Mouse (Mus musculus): ENCODE measurements around the gene Rwdd1. TPM values are rescaled to one million over a fixed set of nuclear protein-coding genes. Genes with fewer than 3 reads are reported as not detected.
A peak's percentile ranks its signal among the peaks of the same experiment; 100 is the strongest.
"Not testable (repeated sequence)": the region's sequence is repeated elsewhere in the genome, so short reads cannot be mapped to it uniquely, and the experiment has no call there.

Gene Rwdd1
- polyA plus RNA-seq, 1 experiment from 2014 or later = 118 TPM

DNA sequence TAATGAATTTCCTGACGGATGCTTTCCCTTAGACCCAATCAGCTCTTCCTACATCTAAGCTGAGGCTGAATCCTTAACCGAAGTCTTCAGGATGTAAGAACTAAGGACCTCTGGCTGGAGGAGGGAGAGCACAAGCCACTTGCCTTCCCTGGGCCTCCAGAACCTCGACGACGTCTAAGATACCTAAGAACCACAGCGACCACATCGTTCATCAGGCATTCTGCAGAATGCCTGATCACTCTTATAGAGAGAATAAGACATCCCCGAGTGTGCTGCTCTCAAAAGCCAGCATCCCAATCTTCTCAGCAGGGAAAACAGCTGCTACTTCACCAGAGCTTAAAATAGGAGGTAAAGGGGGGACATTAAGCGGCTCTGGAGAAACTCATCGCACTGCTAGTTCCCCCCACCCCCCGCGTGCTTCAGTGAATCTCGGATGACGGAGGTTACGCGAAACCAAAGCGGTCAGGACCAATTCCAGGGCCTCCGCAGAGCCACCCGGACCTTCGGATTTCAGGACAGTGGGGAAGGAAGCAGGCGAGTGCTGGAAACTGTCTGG lies 600 bp downstream of the Rwdd1 start:
- H3K4me2 ChIP-seq (ENCODE audit: low read length) = peak overlapping the region; percentile 77
- peak overlapping the region; percentile 85 for H3K9ac ChIP-seq (ENCODE audit: low read depth, low read length)
- ATAC-seq = peak; percentile 1; the same call in 1 of the 2 replicates

DNA sequence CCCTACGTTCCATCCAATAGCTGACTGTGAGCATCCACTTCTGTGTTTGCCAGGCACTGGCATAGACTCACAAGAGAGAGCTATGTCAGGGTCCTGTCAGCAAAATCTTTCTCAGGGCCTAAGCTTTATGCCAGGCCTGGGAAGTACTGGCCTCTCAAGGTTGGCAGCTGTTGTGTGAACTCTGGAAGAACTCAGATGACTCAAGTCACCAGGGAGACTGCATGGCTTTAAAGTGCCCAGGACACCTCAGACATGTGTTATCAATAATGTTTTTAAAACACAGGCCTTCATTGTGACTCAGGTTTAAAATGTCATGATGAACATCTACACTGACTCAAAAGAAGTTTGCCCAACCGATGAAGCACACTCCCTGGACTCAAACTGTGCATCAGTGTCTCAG lies 6.2 kb downstream of the Rwdd1 start:
- Histone ChIP-seq H3K9me3 (replicated peaks; ENCODE audit: control insufficient read depth, low read length, poor library complexity, severe bottlenecking) (no peaks in the 10 kb centered on the region), H3K27me3 (ENCODE audit: control insufficient read depth, insufficient read depth, low read depth, low read length) (no peaks in the 10 kb centered on the region)
- 72% methylated on average over 2 of the region's 2 CpGs for WGBS

More for the DNA sequence above, 600 bp downstream of the Rwdd1 start:
- peak overlapping the region; percentile 80 for H3K4me3 ChIP-seq (ENCODE audit: low read depth, low read length)
- no peaks in the 10 kb centered on the region for H3K27me3 ChIP-seq (ENCODE audit: control insufficient read depth, insufficient read depth, low read depth, low read length)
- H3K27ac ChIP-seq (ENCODE audit: low read length) = peak overlapping the region; percentile 90
- no peaks in the 10 kb centered on the region for H3K9me3 ChIP-seq (replicated peaks; ENCODE audit: control insufficient read depth, low read length, poor library complexity, severe bottlenecking)
- peaks cover 19% of the 10 kb centered on the region for H3K4me1 ChIP-seq (ENCODE audit: control insufficient read depth, insufficient read depth, low read length)
- WGBS = 1% methylated on average over 21 of the region's 21 CpGs
- H3K36me3 ChIP-seq (ENCODE audit: control insufficient read depth, insufficient read depth, low read length) = no peaks in the 10 kb centered on the region

DNA sequence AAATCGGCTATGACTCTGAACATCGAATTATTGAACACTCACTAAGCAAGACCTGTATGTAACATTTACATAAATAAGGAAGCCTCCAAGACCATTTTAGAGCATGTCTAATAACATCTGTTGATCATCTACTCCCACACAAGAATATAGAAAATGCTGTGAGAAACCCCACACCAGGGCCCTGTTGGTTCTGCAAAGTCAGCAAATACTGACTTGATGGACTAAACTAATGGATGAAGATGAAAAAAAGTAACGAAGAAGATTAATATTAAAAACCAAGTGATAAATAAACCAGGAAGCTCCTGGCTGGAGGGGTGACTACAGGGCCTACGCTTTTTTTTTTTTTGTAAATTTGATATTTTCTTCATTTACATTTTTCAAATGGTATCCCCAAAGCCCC lies 6.8 kb downstream of the Rwdd1 start:
- H3K9me3 ChIP-seq (replicated peaks; ENCODE audit: control insufficient read depth, low read length, poor library complexity, severe bottlenecking) = no peaks in the 10 kb centered on the region
- H3K9ac ChIP-seq (ENCODE audit: low read depth, low read length) = no peak overlapping the region
- H3K27me3 ChIP-seq (ENCODE audit: control insufficient read depth, insufficient read depth, low read depth, low read length) = no peaks in the 10 kb centered on the region
- 91% methylated on average over 4 of the region's 4 CpGs for whole genome bisulfite sequencing
- H3K4me2 ChIP-seq (ENCODE audit: low read length) = no peak overlapping the region
- H3K36me3 ChIP-seq (ENCODE audit: control insufficient read depth, insufficient read depth, low read length) = 0 out of 2 replicates have a peak, but pooled peaks cover 3% of the 10 kb centered on the region
- ATAC-seq = no peak
- no peak overlapping the region for H3K4me3 ChIP-seq (ENCODE audit: low read depth, low read length)
- H3K27ac ChIP-seq (ENCODE audit: low read length) = no peak overlapping the region
- H3K4me1 ChIP-seq (ENCODE audit: control insufficient read depth, insufficient read depth, low read length) = peaks cover 6% of the 10 kb centered on the region; the same call in 1 of the 2 replicates

More for the DNA sequence above, 6.2 kb downstream of the Rwdd1 start:
- no peak overlapping the region for H3K4me2 ChIP-seq (ENCODE audit: low read length)
- H3K27ac ChIP-seq (ENCODE audit: low read length) = no peak overlapping the region
- no peak overlapping the region for H3K9ac ChIP-seq (ENCODE audit: low read depth, low read length)
- H3K4me3 ChIP-seq (ENCODE audit: low read depth, low read length) = no peak overlapping the region
- H3K4me1 ChIP-seq (ENCODE audit: control insufficient read depth, insufficient read depth, low read length) = peaks cover 12% of the 10 kb centered on the region
- H3K36me3 ChIP-seq (ENCODE audit: control insufficient read depth, insufficient read depth, low read length) = 0 out of 2 replicates have a peak, but pooled peaks cover 3% of the 10 kb centered on the region
- ATAC-seq = no peak

DNA sequence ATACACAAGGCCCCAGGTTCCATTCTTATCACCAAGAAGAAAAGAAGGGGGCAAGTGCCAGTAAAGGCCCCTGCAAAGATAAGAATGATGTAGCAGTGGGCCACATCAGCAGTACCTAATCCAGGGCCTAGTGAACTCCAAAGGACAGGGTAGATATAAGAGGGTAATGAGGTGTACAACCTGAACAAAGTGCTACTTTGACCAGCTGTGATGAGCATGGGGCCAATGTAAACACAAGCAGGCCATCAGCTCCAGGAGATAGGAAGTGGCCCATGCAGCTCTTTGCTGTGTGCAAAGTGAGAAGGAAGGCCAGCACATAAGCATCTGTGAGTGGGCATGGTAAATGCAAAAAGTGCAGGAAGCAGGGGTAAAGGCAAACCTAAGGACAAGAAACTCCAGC lies 21.0 kb downstream of the Rwdd1 start:
- no peak for ATAC-seq
- H3K27me3 ChIP-seq (ENCODE audit: control insufficient read depth, insufficient read depth, low read depth, low read length) = no peaks in the 10 kb centered on the region
- no peaks in the 10 kb centered on the region for H3K4me1 ChIP-seq (ENCODE audit: control insufficient read depth, insufficient read depth, low read length)
- no peak overlapping the region for H3K4me2 ChIP-seq (ENCODE audit: low read length)
- H3K9me3 ChIP-seq (replicated peaks; ENCODE audit: control insufficient read depth, low read length, poor library complexity, severe bottlenecking) = no peaks in the 10 kb centered on the region
- no peak overlapping the region for H3K9ac ChIP-seq (ENCODE audit: low read depth, low read length)
- H3K27ac ChIP-seq (ENCODE audit: low read length) = no peak overlapping the region
- H3K4me3 ChIP-seq (ENCODE audit: low read depth, low read length) = no peak overlapping the region
- H3K36me3 ChIP-seq (ENCODE audit: control insufficient read depth, insufficient read depth, low read length) = peaks cover 14% of the 10 kb centered on the region

DNA sequence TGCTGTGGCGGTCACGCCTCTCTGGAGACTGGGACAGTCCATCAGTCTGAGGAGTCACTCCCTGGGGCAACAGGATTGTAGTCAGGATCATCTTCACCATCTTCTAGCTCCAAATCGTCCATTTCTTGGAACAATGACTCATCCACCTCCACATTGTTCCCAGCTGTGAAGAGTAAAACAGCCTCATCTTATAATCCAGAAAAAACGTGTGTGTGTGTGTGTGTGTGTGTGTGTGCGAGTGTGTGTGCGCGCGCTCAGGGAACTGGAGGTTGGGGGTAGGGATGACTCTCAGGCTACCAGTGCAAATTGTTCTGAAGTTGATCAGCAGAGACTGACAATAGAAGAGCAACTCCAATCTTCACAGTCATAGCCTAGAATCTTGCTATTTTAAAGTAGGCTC lies 22.7 kb downstream of the Rwdd1 start:
- 92% methylated on average over 6 of the region's 8 CpGs for WGBS
- not testable (repeated sequence) for H3K27ac ChIP-seq (ENCODE audit: low read length); H3K9me3 ChIP-seq (replicated peaks; ENCODE audit: control insufficient read depth, low read length, poor library complexity, severe bottlenecking); ATAC-seq; H3K4me1 ChIP-seq (ENCODE audit: control insufficient read depth, insufficient read depth, low read length); H3K4me2 ChIP-seq (ENCODE audit: low read length); H3K27me3 ChIP-seq (ENCODE audit: control insufficient read depth, insufficient read depth, low read depth, low read length); H3K9ac ChIP-seq (ENCODE audit: low read depth, low read length); H3K4me3 ChIP-seq (ENCODE audit: low read depth, low read length)
- H3K36me3 ChIP-seq (ENCODE audit: control insufficient read depth, insufficient read depth, low read length) = peaks cover 19% of the 10 kb centered on the region

DNA sequence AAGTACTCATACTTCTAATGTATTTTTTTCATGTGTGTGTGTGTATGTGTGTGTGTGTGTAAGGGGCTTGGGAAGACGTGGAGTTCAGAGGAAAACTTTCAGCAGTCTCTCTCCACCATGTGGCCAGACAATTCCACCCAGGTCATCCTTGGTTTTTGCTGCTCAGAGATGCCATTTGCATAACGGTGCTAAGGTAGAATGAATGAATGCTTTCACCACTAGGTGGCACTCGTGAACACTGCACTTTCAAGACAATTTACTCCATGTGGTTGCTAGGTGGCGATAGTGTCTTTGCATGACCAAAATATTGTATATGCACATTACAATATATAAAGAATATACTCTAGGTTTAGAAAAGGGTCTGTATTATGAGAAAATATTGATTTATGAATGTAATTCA lies 32.7 kb downstream of the Rwdd1 start:
- no peak overlapping the region for H3K9ac ChIP-seq (ENCODE audit: low read depth, low read length)
- peak; percentile 84 for ATAC-seq
- no peaks in the 10 kb centered on the region for H3K27me3 ChIP-seq (ENCODE audit: control insufficient read depth, insufficient read depth, low read depth, low read length)
- 18% methylated on average over 4 of the region's 4 CpGs for WGBS
- H3K4me2 ChIP-seq (ENCODE audit: low read length) = no peak overlapping the region
- H3K9me3 ChIP-seq (replicated peaks; ENCODE audit: control insufficient read depth, low read length, poor library complexity, severe bottlenecking) = no peaks in the 10 kb centered on the region
- no peaks in the 10 kb centered on the region for H3K4me1 ChIP-seq (ENCODE audit: control insufficient read depth, insufficient read depth, low read length)
- H3K36me3 ChIP-seq (ENCODE audit: control insufficient read depth, insufficient read depth, low read length) = peaks cover 6% of the 10 kb centered on the region; the same call in 1 of the 2 replicates
- H3K27ac ChIP-seq (ENCODE audit: low read length) = no peak overlapping the region
- no peak overlapping the region for H3K4me3 ChIP-seq (ENCODE audit: low read depth, low read length)

DNA sequence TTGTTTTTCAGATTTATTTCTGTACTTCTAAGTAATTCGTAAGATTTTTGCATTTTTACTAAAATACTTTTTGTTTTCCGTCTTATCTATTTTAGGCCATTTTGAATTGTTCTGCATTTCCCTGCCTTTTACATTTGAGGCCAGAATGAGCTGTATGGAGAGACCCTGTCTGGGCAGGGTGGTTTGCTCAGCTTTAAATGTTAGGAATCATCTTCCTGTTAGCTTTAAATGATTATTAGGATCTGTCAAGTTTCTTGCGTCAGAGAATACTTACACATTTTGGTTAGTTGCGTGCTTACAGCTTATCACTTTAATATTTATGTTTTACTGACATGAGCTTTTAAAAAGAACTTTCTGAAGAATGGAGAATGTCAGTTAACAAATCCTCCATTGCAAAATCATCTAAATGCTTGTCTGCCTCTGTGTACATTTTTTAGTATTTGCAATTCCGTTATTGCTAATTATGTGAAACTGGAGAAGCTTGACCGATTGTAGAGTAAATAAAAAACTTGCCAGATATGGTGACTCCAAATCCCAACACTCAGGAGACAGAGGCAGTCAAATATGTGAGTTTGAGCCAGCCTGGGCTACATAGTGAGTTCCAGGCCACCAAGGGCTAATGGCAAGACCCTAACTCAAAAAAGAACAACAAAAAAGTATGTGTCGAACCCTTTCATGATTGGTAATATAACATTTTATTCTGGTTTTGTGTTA lies 44.5 kb downstream of the Rwdd1 start:
- ATAC-seq = no peak
- WGBS = 95% methylated on average over 7 of the region's 7 CpGs
- no peak overlapping the region for H3K4me2 ChIP-seq (ENCODE audit: low read length)
- H3K9me3 ChIP-seq (replicated peaks; ENCODE audit: control insufficient read depth, low read length, poor library complexity, severe bottlenecking) = no peaks in the 10 kb centered on the region
- H3K4me1 ChIP-seq (ENCODE audit: control insufficient read depth, insufficient read depth, low read length) = no peaks in the 10 kb centered on the region
- no peaks in the 10 kb centered on the region for H3K27me3 ChIP-seq (ENCODE audit: control insufficient read depth, insufficient read depth, low read depth, low read length)
- H3K9ac ChIP-seq (ENCODE audit: low read depth, low read length) = no peak overlapping the region
- no peaks in the 10 kb centered on the region for H3K36me3 ChIP-seq (ENCODE audit: control insufficient read depth, insufficient read depth, low read length)
- H3K4me3 ChIP-seq (ENCODE audit: low read depth, low read length) = no peak overlapping the region
- no peak overlapping the region for H3K27ac ChIP-seq (ENCODE audit: low read length)

DNA sequence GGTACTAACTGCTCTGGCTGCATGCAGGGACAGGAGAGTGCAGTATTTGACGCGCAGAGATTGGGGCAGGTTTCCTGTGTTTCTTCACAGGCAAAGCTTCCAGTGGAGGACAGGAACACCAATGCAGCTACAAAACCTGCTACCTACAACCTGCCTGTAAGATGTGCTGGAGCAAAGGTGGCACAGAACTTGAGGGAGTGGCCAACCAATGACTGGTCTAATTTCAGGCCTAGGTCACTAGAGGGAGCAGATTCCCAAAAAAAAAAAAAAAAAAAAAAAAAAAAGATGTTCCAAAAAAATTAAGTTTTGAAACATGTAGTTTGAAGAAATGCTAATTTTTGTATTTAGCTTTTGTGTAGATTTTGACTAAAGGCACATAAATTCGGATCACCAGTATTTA lies 66.9 kb downstream of the Rwdd1 start:
- Histone ChIP-seq H3K4me2 (ENCODE audit: low read length) (no peak overlapping the region), H3K27me3 (ENCODE audit: control insufficient read depth, insufficient read depth, low read depth, low read length) (no peaks in the 10 kb centered on the region), H3K4me3 (ENCODE audit: low read depth, low read length) (no peak overlapping the region), H3K4me1 (ENCODE audit: control insufficient read depth, insufficient read depth, low read length) (peaks cover 18% of the 10 kb centered on the region), H3K9ac (ENCODE audit: low read depth, low read length) (no peak overlapping the region), H3K36me3 (ENCODE audit: control insufficient read depth, insufficient read depth, low read length) (no peaks in the 10 kb centered on the region), H3K27ac (ENCODE audit: low read length) (no peak overlapping the region), H3K9me3 (replicated peaks; ENCODE audit: control insufficient read depth, low read length, poor library complexity, severe bottlenecking) (no peaks in the 10 kb centered on the region)
- no peak for ATAC-seq
- 77% methylated on average over 3 of the region's 3 CpGs for WGBS

DNA sequence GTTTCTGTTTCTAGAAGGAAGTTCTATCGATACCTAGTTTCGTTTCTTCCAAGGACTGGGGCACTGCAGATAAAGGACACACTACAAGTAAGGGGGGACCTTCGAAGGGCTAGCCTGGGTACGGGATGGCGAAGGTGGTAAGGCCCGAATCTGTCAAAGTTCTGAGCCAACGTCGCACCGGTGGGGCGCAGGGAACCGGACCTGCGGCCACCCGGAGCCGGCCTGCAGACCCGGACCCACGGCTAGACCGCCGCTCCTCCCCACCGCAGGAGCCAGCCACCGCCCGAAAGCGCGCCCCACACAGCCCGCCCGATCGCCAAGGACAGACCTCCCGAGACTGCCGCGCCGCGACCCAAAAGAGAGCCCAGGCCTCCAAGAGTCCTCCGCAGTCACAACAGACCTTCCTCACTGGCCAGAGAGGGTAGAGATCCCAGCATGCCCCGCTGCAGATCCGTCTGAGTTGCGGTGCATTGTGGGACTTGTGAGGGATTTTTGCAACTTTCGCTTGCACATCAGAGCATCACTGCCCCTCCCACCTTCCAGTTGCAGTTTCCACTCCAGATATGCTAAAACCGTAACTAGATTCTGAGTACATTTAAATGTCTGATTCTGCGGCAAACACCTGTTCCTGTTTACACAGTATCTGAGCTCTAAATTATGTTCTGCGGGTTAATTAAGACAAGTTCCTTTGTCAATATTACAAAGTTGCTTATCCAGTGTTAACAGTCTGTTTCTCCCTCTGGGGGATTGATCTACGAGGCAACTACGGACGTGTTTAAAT lies 68.4 kb downstream of the Rwdd1 start, which contains the start of gene Zup1:
Zup1 (minus strand) TSS at position 467 of the 781 bp plus-strand sequence.
- no peaks in the 10 kb centered on the region for H3K27me3 ChIP-seq (ENCODE audit: control insufficient read depth, insufficient read depth, low read depth, low read length)
- no peaks in the 10 kb centered on the region for H3K36me3 ChIP-seq (ENCODE audit: control insufficient read depth, insufficient read depth, low read length)
- peak within 1 kb of the TSS; percentile 77 for H3K4me2 ChIP-seq (ENCODE audit: low read length)
- peak within 1 kb of the TSS; percentile 92 for H3K9ac ChIP-seq (ENCODE audit: low read depth, low read length)
- peak; percentile 99 for ATAC-seq
- H3K27ac ChIP-seq (ENCODE audit: low read length) = peak within 1 kb of the TSS; percentile 65
- WGBS = 3% methylated on average over 42 of the region's 42 CpGs
- peaks cover 18% of the 10 kb centered on the region for H3K4me1 ChIP-seq (ENCODE audit: control insufficient read depth, insufficient read depth, low read length)
- H3K4me3 ChIP-seq (ENCODE audit: low read depth, low read length) = peak within 1 kb of the TSS; percentile 64
- H3K9me3 ChIP-seq (replicated peaks; ENCODE audit: control insufficient read depth, low read length, poor library complexity, severe bottlenecking) = no peaks in the 10 kb centered on the region

Data from midbrain, embryonic 16.5 days (tissue).